Mouse (Mus musculus) common myeloid progenitor, adult 5-6 weeks (primary cell): ENCODE results near the gene Polr3gl. TPM values are rescaled to one million over a fixed set of nuclear protein-coding genes. Genes with fewer than 3 reads are reported as not detected.

Source experiments
- ATAC-seq: replicated peaks from 2 replicates; pipeline ENCODE4 v1.8.0; 2016; ENCODE audit warnings: low read depth, mild to moderate bottlenecking, moderate TSS enrichment, inconsistent platforms; ENCODE audit not compliant: poor library complexity, severe bottlenecking
- total RNA-seq: library from RNA; stranded (forward); fragments of 200-1000, 187-1606 nt; gene quantifications from 2 replicates; pipeline ENCODE4 v1.2.3, GENCODE M21; 2017

The Polr3gl gene
- total RNA-seq, 1 experiment from 2014 or later, result 48.1 TPM

GRCm38 (mm10) chr3:96539316-96539715 lies 54.7 kb downstream of the Polr3gl start:
- no peak for ATAC-seq

- ATAC-seq, result no peak
Observed at GRCm38 (mm10) chr3:96534300-96534699, 59.7 kb downstream of the Polr3gl start.

GRCm38 (mm10) chr3:96532050-96532449 lies 61.9 kb downstream of the Polr3gl start:
- ATAC-seq, result no peak

GRCm38 (mm10) chr3:96528506-96528905 lies 65.5 kb downstream of the Polr3gl start:
- ATAC-seq, result no peak

Other genes starting within 250 kb of the Polr3gl start
- gene BC107364, start 141.9 kb downstream of the Polr3gl start, total RNA-seq, result not detected in 2 replicates
- not detected in 2 replicates for gene Hfe2, start 69.0 kb downstream of the Polr3gl start, total RNA-seq
- gene Txnip, start 36.2 kb downstream of the Polr3gl start, total RNA-seq, result 163 and 170 TPM in 2 replicates
- not detected in 2 replicates for gene Gm16253, start 17.2 kb downstream of the Polr3gl start, total RNA-seq
- not detected in 2 replicates for gene Ankrd34a, start 2.5 kb upstream of the Polr3gl start, total RNA-seq
- 1.3 and 3.2 TPM in 2 replicates for gene Lix1l, start 7.0 kb upstream of the Polr3gl start, total RNA-seq
- 81.2 and 82.9 TPM in 2 replicates for gene Rbm8a, start 35.8 kb upstream of the Polr3gl start, total RNA-seq
- 20.1 and 22.3 TPM in 2 replicates for gene Pex11b, start 41.2 kb upstream of the Polr3gl start, total RNA-seq
- not detected in 2 replicates for gene Gm42957, start 41.3 kb upstream of the Polr3gl start, total RNA-seq
- gene Itga10, start 51.4 kb upstream of the Polr3gl start, total RNA-seq, result 0.37 and 0.92 TPM in 2 replicates
- gene Ankrd35, start 76.0 kb upstream of the Polr3gl start, total RNA-seq, result not detected in 2 replicates
- 4.7 and 6.2 TPM in 2 replicates for gene Pias3, start 102.2 kb upstream of the Polr3gl start, total RNA-seq
- gene Nudt17, start 114.4 kb upstream of the Polr3gl start, total RNA-seq, result 0.15 TPM in 1 of 2 replicates, not detected in the other
- gene Polr3c, start 133.4 kb upstream of the Polr3gl start, total RNA-seq, result 19.8 and 25.8 TPM in 2 replicates
- 56.2 and 69.8 TPM in 2 replicates for gene Rnf115, start 133.5 kb upstream of the Polr3gl start, total RNA-seq
- gene Pdzk1, start 235.1 kb upstream of the Polr3gl start, total RNA-seq, result 0.50 and 1.5 TPM in 2 replicates
- gene Cd160, start 235.2 kb upstream of the Polr3gl start, total RNA-seq, result not detected in 2 replicates